Mouse (Mus musculus) hindbrain, embryonic 13.5 days (tissue): ENCODE measurements around the gene Gm21188. TPM values are rescaled to one million over a fixed set of nuclear protein-coding genes. Genes with fewer than 3 reads are reported as not detected.

Experiments
- polyA plus RNA-seq: library from polyadenylated mRNA; unstranded; fragments of >200 nt; fragmentation: Nextera tagmentation; extraction: Ambion mirVana; gene quantifications from 2 replicates; pipeline ENCODE4 v1.2.1, GENCODE M21; 2015

Gm21188 gene
- polyA plus RNA-seq, 1 experiment from 2014 or later, result not detected

Other genes with a start within 250 kb of the Gm21188 start
- gene AF067063, start 222.0 kb downstream of the Gm21188 start, polyA plus RNA-seq, result not detected in 2 replicates
- gene D13Ertd608e, start 216.2 kb downstream of the Gm21188 start, polyA plus RNA-seq, result not detected in 2 replicates
- not detected in 2 replicates for gene Tcstv1, start 157.4 kb downstream of the Gm21188 start, polyA plus RNA-seq
- gene Gm21761, start 122.9 kb downstream of the Gm21188 start, polyA plus RNA-seq, result not detected in 2 replicates
- gene B020031M17Rik, start 101.4 kb downstream of the Gm21188 start, polyA plus RNA-seq, result not detected in 2 replicates
- not detected in 2 replicates for gene Gm36079, start 25.2 kb downstream of the Gm21188 start, polyA plus RNA-seq
- gene Gm20767, start 88.1 kb upstream of the Gm21188 start, polyA plus RNA-seq, result not detected in 2 replicates
- gene Gm21818, start 120.2 kb upstream of the Gm21188 start, polyA plus RNA-seq, result not detected in 2 replicates
- gene Gm21762, start 163.8 kb upstream of the Gm21188 start, polyA plus RNA-seq, result not detected in 2 replicates
- not detected in 2 replicates for gene Gm21731, start 186.9 kb upstream of the Gm21188 start, polyA plus RNA-seq
- gene AF067061, start 210.9 kb upstream of the Gm21188 start, polyA plus RNA-seq, result not detected in 2 replicates
- gene BC147527, start 248.2 kb upstream of the Gm21188 start, polyA plus RNA-seq, result 0.10 TPM in 1 of 2 replicates, not detected in the other